Mouse (Mus musculus): Measurements from ENCODE around the gene Far1. TPM values are rescaled to one million over a fixed set of nuclear protein-coding genes. Genes with fewer than 3 reads are reported as not detected.

Gene Far1
- polyA plus RNA-seq, 1 experiment from 2014 or later, result 84.2 TPM

- WGBS, result 83% methylated on average over 4 of the region's 4 CpGs
- Histone ChIP-seq H3K4me1 (replicated peaks; ENCODE audit: control insufficient read depth, insufficient read depth, low read length) (no peaks in the 10 kb centered on the region), H3K27ac (ENCODE audit: low read depth, low read length) (no peak overlapping the region), H3K36me3 (ENCODE audit: control insufficient read depth, insufficient read depth, low read length) (no peaks in the 10 kb centered on the region), H3K4me3 (ENCODE audit: low read depth, low read length) (no peak overlapping the region), H3K27me3 (ENCODE audit: control insufficient read depth, insufficient read depth, low read length) (no peaks in the 10 kb centered on the region), H3K9ac (ENCODE audit: low read length) (no peak overlapping the region), H3K9me3 (ENCODE audit: control insufficient read depth, low read length) (no peaks in the 10 kb centered on the region), H3K4me2 (ENCODE audit: low read depth, low read length, severe bottlenecking) (no peak overlapping the region)
- DNase-seq (ENCODE audit: low spot score), result no peak
- ATAC-seq (replicated peaks; ENCODE audit: low FRiP score), result no peak
Observed at GRCm38 (mm10) chr7:113505516-113506045, 8.1 kb upstream of the Far1 start.

- no peaks in the 10 kb centered on the region for H3K27me3 ChIP-seq (ENCODE audit: control insufficient read depth, insufficient read depth, low read length)
- no peak overlapping the region for H3K9ac ChIP-seq (ENCODE audit: low read length)
- no peak overlapping the region for H3K4me3 ChIP-seq (ENCODE audit: low read depth, low read length)
- H3K27ac ChIP-seq (ENCODE audit: low read depth, low read length), result no peak overlapping the region
- no peaks in the 10 kb centered on the region for H3K36me3 ChIP-seq (ENCODE audit: control insufficient read depth, insufficient read depth, low read length)
- no peak for DNase-seq (ENCODE audit: low spot score)
- no peak for ATAC-seq (replicated peaks; ENCODE audit: low FRiP score)
- no peaks in the 10 kb centered on the region; the same call in 1 of the 2 replicates for H3K4me1 ChIP-seq (replicated peaks; ENCODE audit: control insufficient read depth, insufficient read depth, low read length)
- no peak overlapping the region for H3K4me2 ChIP-seq (ENCODE audit: low read depth, low read length, severe bottlenecking)
- no peaks in the 10 kb centered on the region for H3K9me3 ChIP-seq (ENCODE audit: control insufficient read depth, low read length)
- 60% methylated on average over 3 of the region's 3 CpGs for WGBS
Observed at GRCm38 (mm10) chr7:113507846-113508245, 5.8 kb upstream of the Far1 start.

GRCm38 (mm10) chr7:113511396-113511795 is 2.2 kb upstream of the Far1 start:
- no peak overlapping the region for H3K9ac ChIP-seq (ENCODE audit: low read length)
- H3K9me3 ChIP-seq (ENCODE audit: control insufficient read depth, low read length), result no peaks in the 10 kb centered on the region
- H3K27ac ChIP-seq (ENCODE audit: low read depth, low read length), result no peak overlapping the region
- no peak overlapping the region for H3K4me2 ChIP-seq (ENCODE audit: low read depth, low read length, severe bottlenecking)
- no peak for ATAC-seq (replicated peaks; ENCODE audit: low FRiP score)
- H3K36me3 ChIP-seq (ENCODE audit: control insufficient read depth, insufficient read depth, low read length), result no peaks in the 10 kb centered on the region
- WGBS, result 81% methylated on average over 3 of the region's 3 CpGs
- H3K27me3 ChIP-seq (ENCODE audit: control insufficient read depth, insufficient read depth, low read length), result no peaks in the 10 kb centered on the region
- H3K4me1 ChIP-seq (replicated peaks; ENCODE audit: control insufficient read depth, insufficient read depth, low read length), result peaks cover 2% of the 10 kb centered on the region; the same call in 1 of the 2 replicates
- H3K4me3 ChIP-seq (ENCODE audit: low read depth, low read length), result no peak overlapping the region
- DNase-seq (ENCODE audit: low spot score), result no peak

GRCm38 (mm10) chr7:113512527-113513285 is 928 bp upstream of the Far1 start:
- WGBS, result 18% methylated on average over 20 of the region's 20 CpGs
- no peak overlapping the region for H3K27ac ChIP-seq (ENCODE audit: low read depth, low read length)
- ATAC-seq (replicated peaks; ENCODE audit: low FRiP score), result no peak

GRCm38 (mm10) chr7:113513963-113514649 is 472 bp downstream of the Far1 start:
- Histone ChIP-seq H3K4me1 (replicated peaks; ENCODE audit: control insufficient read depth, insufficient read depth, low read length) (peaks cover 2% of the 10 kb centered on the region; the same call in 1 of the 2 replicates), H3K4me3 (ENCODE audit: low read depth, low read length) (peak overlapping the region; percentile 93), H3K9ac (ENCODE audit: low read length) (peak overlapping the region; percentile 96), H3K27ac (ENCODE audit: low read depth, low read length) (peak overlapping the region; percentile 82), H3K9me3 (ENCODE audit: control insufficient read depth, low read length) (no peaks in the 10 kb centered on the region), H3K27me3 (ENCODE audit: control insufficient read depth, insufficient read depth, low read length) (no peaks in the 10 kb centered on the region), H3K36me3 (ENCODE audit: control insufficient read depth, insufficient read depth, low read length) (no peaks in the 10 kb centered on the region), H3K4me2 (ENCODE audit: low read depth, low read length, severe bottlenecking) (peak overlapping the region; percentile 69)
- ATAC-seq (replicated peaks; ENCODE audit: low FRiP score) (peak; percentile 80), DNase-seq (ENCODE audit: low spot score) (no peak)
- under 1% methylated on average over 45 of the region's 45 CpGs for WGBS

More at GRCm38 (mm10) chr7:113512527-113513285, 928 bp upstream of the Far1 start:
- H3K4me3 ChIP-seq (ENCODE audit: low read depth, low read length), result peak overlapping the region; percentile 93
- H3K27me3 ChIP-seq (ENCODE audit: control insufficient read depth, insufficient read depth, low read length), result no peaks in the 10 kb centered on the region
- H3K9me3 ChIP-seq (ENCODE audit: control insufficient read depth, low read length), result no peaks in the 10 kb centered on the region
- no peaks in the 10 kb centered on the region for H3K36me3 ChIP-seq (ENCODE audit: control insufficient read depth, insufficient read depth, low read length)
- DNase-seq (ENCODE audit: low spot score), result no peak
- H3K4me1 ChIP-seq (replicated peaks; ENCODE audit: control insufficient read depth, insufficient read depth, low read length), result peaks cover 2% of the 10 kb centered on the region; the same call in 1 of the 2 replicates
- peak overlapping the region; percentile 79 for H3K9ac ChIP-seq (ENCODE audit: low read length)
- H3K4me2 ChIP-seq (ENCODE audit: low read depth, low read length, severe bottlenecking), result peak overlapping the region; percentile 96

GRCm38 (mm10) chr7:113515831-113516230 is 2.2 kb downstream of the Far1 start:
- ATAC-seq (replicated peaks; ENCODE audit: low FRiP score) (no peak), DNase-seq (ENCODE audit: low spot score) (no peak)
- H3K9me3 ChIP-seq (ENCODE audit: control insufficient read depth, low read length), result no peaks in the 10 kb centered on the region
- H3K36me3 ChIP-seq (ENCODE audit: control insufficient read depth, insufficient read depth, low read length), result no peaks in the 10 kb centered on the region
- no peak overlapping the region for H3K9ac ChIP-seq (ENCODE audit: low read length)
- no peaks in the 10 kb centered on the region for H3K27me3 ChIP-seq (ENCODE audit: control insufficient read depth, insufficient read depth, low read length)
- peaks cover 2% of the 10 kb centered on the region; the same call in 1 of the 2 replicates for H3K4me1 ChIP-seq (replicated peaks; ENCODE audit: control insufficient read depth, insufficient read depth, low read length)
- H3K4me3 ChIP-seq (ENCODE audit: low read depth, low read length), result no peak overlapping the region
- no peak overlapping the region for H3K4me2 ChIP-seq (ENCODE audit: low read depth, low read length, severe bottlenecking)
- 82% methylated on average over 4 of the region's 4 CpGs for WGBS
- H3K27ac ChIP-seq (ENCODE audit: low read depth, low read length), result no peak overlapping the region

GRCm38 (mm10) chr7:113518419-113518818 is 4.8 kb downstream of the Far1 start:
- Histone ChIP-seq H3K4me1 (replicated peaks; ENCODE audit: control insufficient read depth, insufficient read depth, low read length) (peaks cover 2% of the 10 kb centered on the region; the same call in 1 of the 2 replicates), H3K4me2 (ENCODE audit: low read depth, low read length, severe bottlenecking) (no peak overlapping the region), H3K27ac (ENCODE audit: low read depth, low read length) (no peak overlapping the region), H3K9me3 (ENCODE audit: control insufficient read depth, low read length) (no peaks in the 10 kb centered on the region), H3K27me3 (ENCODE audit: control insufficient read depth, insufficient read depth, low read length) (no peaks in the 10 kb centered on the region), H3K9ac (ENCODE audit: low read length) (no peak overlapping the region), H3K4me3 (ENCODE audit: low read depth, low read length) (no peak overlapping the region), H3K36me3 (ENCODE audit: control insufficient read depth, insufficient read depth, low read length) (no peaks in the 10 kb centered on the region)
- ATAC-seq (replicated peaks; ENCODE audit: low FRiP score), result no peak
- 89% methylated on average over 3 of the region's 3 CpGs for WGBS
- no peak for DNase-seq (ENCODE audit: low spot score)

GRCm38 (mm10) chr7:113518961-113519360 is 5.3 kb downstream of the Far1 start:
- no peak overlapping the region for H3K27ac ChIP-seq (ENCODE audit: low read depth, low read length)
- no peak overlapping the region for H3K9ac ChIP-seq (ENCODE audit: low read length)
- no peaks in the 10 kb centered on the region for H3K9me3 ChIP-seq (ENCODE audit: control insufficient read depth, low read length)
- H3K27me3 ChIP-seq (ENCODE audit: control insufficient read depth, insufficient read depth, low read length), result no peaks in the 10 kb centered on the region
- ATAC-seq (replicated peaks; ENCODE audit: low FRiP score), result no peak
- H3K4me2 ChIP-seq (ENCODE audit: low read depth, low read length, severe bottlenecking), result no peak overlapping the region
- H3K36me3 ChIP-seq (ENCODE audit: control insufficient read depth, insufficient read depth, low read length), result no peaks in the 10 kb centered on the region
- peaks cover 2% of the 10 kb centered on the region; the same call in 1 of the 2 replicates for H3K4me1 ChIP-seq (replicated peaks; ENCODE audit: control insufficient read depth, insufficient read depth, low read length)
- DNase-seq (ENCODE audit: low spot score), result no peak
- 90% methylated on average over 2 of the region's 2 CpGs for WGBS
- no peak overlapping the region for H3K4me3 ChIP-seq (ENCODE audit: low read depth, low read length)
